Mouse (Mus musculus): ENCODE measurements at regions not wholly inside any gene's neighbourhood (a gene's known extent, or its start where the extent isn't known, plus 50 kb on each side); places are given as distances from the start of the nearest gene placed in this dataset.

GRCm38 (mm10) chr4:105347911-105348310 is 190.8 kb downstream of the Plpp3 start:
- Histone ChIP-seq H3K4me3 (ENCODE audit: control insufficient read depth in 1 of 2, insufficient read depth in 1 of 2, low read depth in 2 of 2, low read length in 2 of 2) (no peak overlapping the region), H3K27me3 (ENCODE audit: control insufficient read depth in 1 of 2, insufficient read depth in 2 of 2, low read length in 2 of 2) (no peaks in the 10 kb centered on the region), H3K9me3 (replicated peaks; ENCODE audit: insufficient read depth, low read length) (no peaks in the 10 kb centered on the region), H3K27ac (ENCODE audit: control insufficient read depth, low read depth, low read length) (no peak overlapping the region), H3K79me2 (ENCODE audit: control insufficient read depth, insufficient read depth, low read length, poor library complexity) (no peaks in the 10 kb centered on the region), H3K36me3 (ENCODE audit: control insufficient read depth in 1 of 2, insufficient read depth in 2 of 2, low read length in 2 of 2) (no peaks in the 10 kb centered on the region), H3K9ac (ENCODE audit: control insufficient read depth, low read depth, low read length, poor library complexity, severe bottlenecking) (no peak overlapping the region), H3K4me1 (ENCODE audit: control insufficient read depth in 1 of 2, insufficient read depth in 2 of 2, low read length in 2 of 2) (no peaks in the 10 kb centered on the region)
- DNase-seq (ENCODE audit: low read depth, low spot score), result no peak
- TF ChIP-seq NRF1 (IDR thresholded peaks at IDR 0.05; ENCODE audit: insufficient read depth, low read depth, low read length, poor library complexity, severe bottlenecking) (no peak), EP300 (IDR thresholded peaks at IDR 0.05; ENCODE audit: low read depth in 1 of 2, low read length in 2 of 2) (no peak), POLR2AphosphoS2 (IDR thresholded peaks at IDR 0.05; ENCODE audit: low read length) (no peak), UBTF (IDR thresholded peaks at IDR 0.05; ENCODE audit: borderline replicate concordance, insufficient read depth, low read depth, low read length) (no peak), TBP (IDR thresholded peaks at IDR 0.05; ENCODE audit: low read depth, low read length) (no peak)

GRCm38 (mm10) chr4:105349316-105350207 is 192.4 kb downstream of the Plpp3 start:
- Histone ChIP-seq H3K9me3 (replicated peaks; ENCODE audit: insufficient read depth, low read length) (no peaks in the 10 kb centered on the region), H3K4me3 (ENCODE audit: control insufficient read depth in 1 of 2, insufficient read depth in 1 of 2, low read depth in 2 of 2, low read length in 2 of 2) (no peak overlapping the region), H3K4me1 (ENCODE audit: control insufficient read depth in 1 of 2, insufficient read depth in 2 of 2, low read length in 2 of 2) (no peaks in the 10 kb centered on the region), H3K36me3 (ENCODE audit: control insufficient read depth in 1 of 2, insufficient read depth in 2 of 2, low read length in 2 of 2) (no peaks in the 10 kb centered on the region), H3K27me3 (ENCODE audit: control insufficient read depth in 1 of 2, insufficient read depth in 2 of 2, low read length in 2 of 2) (no peaks in the 10 kb centered on the region), H3K79me2 (ENCODE audit: control insufficient read depth, insufficient read depth, low read length, poor library complexity) (no peaks in the 10 kb centered on the region), H3K9ac (ENCODE audit: control insufficient read depth, low read depth, low read length, poor library complexity, severe bottlenecking) (no peak overlapping the region), H3K27ac (ENCODE audit: control insufficient read depth, low read depth, low read length) (no peak overlapping the region)
- DNase-seq (ENCODE audit: low read depth, low spot score), result no peak
- TF ChIP-seq USF1 (IDR thresholded peaks at IDR 0.05; ENCODE audit: low read depth, low read length) (no peak), ZC3H11A (IDR thresholded peaks at IDR 0.05; ENCODE audit: low read depth, low read length) (no peak), GATA1 (IDR thresholded peaks at IDR 0.05; ENCODE audit: low read depth, low read length) (no peak), MEF2A (IDR thresholded peaks at IDR 0.05; ENCODE audit: extremely low read depth, insufficient replicate concordance, low read depth, low read length, poor library complexity, severe bottlenecking) (no peak), TBP (IDR thresholded peaks at IDR 0.05; ENCODE audit: low read depth, low read length) (no peak), MAFK (IDR thresholded peaks at IDR 0.05; ENCODE audit: borderline replicate concordance, low read depth, low read length) (no peak), KAT2A (conservative IDR thresholded peaks at IDR 0.05; ENCODE audit: low read depth, low read length) (no peak), ETS1 (IDR thresholded peaks at IDR 0.05; ENCODE audit: low read depth, low read length) (no peak), SMC3 (IDR thresholded peaks at IDR 0.05; ENCODE audit: low read depth, low read length) (no peak), POLR2AphosphoS5 (IDR thresholded peaks at IDR 0.05; ENCODE audit: borderline replicate concordance, low read depth, low read length) (no peak), USF2 (IDR thresholded peaks at IDR 0.05; ENCODE audit: borderline replicate concordance in 1 of 2, insufficient read depth in 1 of 2, low read depth in 1 of 2, low read length in 2 of 2) (no peak), POLR2AphosphoS2 (IDR thresholded peaks at IDR 0.05; ENCODE audit: low read length) (no peak), MYB (IDR thresholded peaks at IDR 0.05; ENCODE audit: low read depth, low read length) (no peak), NRF1 (IDR thresholded peaks at IDR 0.05; ENCODE audit: insufficient read depth, low read depth, low read length, poor library complexity, severe bottlenecking) (no peak), ZMIZ1 (IDR thresholded peaks at IDR 0.05; ENCODE audit: low read depth, low read length) (no peak), BHLHE40 (IDR thresholded peaks at IDR 0.05; ENCODE audit: borderline replicate concordance, low read depth, low read length) (no peak), ZKSCAN1 (IDR thresholded peaks at IDR 0.05; ENCODE audit: low read depth, low read length) (no peak), EP300 (IDR thresholded peaks at IDR 0.05; ENCODE audit: low read depth in 1 of 2, low read length in 2 of 2) (no peak), TCF12 (IDR thresholded peaks at IDR 0.05; ENCODE audit: low read depth, low read length) (no peak), MXI1 (IDR thresholded peaks at IDR 0.05; ENCODE audit: low read depth, low read length) (no peak)
